Mouse (Mus musculus) cerebellum, adult (tissue): Measurements from ENCODE around the gene Syde1.
"Not testable (repeated sequence)": the region's sequence is repeated elsewhere in the genome, so short reads cannot be mapped to it uniquely, and the experiment has no call there.

Source experiments
- ATAC-seq: cut with Nextera tagmentation; 2 replicates; pipeline ENCODE4 v1.9.2; 2017; ENCODE audit warnings: mild to moderate bottlenecking, moderate library complexity, mixed read lengths; ENCODE audit not compliant: insufficient number of reproducible peaks, low FRiP score, low TSS enrichment

Gene Syde1

DNA sequence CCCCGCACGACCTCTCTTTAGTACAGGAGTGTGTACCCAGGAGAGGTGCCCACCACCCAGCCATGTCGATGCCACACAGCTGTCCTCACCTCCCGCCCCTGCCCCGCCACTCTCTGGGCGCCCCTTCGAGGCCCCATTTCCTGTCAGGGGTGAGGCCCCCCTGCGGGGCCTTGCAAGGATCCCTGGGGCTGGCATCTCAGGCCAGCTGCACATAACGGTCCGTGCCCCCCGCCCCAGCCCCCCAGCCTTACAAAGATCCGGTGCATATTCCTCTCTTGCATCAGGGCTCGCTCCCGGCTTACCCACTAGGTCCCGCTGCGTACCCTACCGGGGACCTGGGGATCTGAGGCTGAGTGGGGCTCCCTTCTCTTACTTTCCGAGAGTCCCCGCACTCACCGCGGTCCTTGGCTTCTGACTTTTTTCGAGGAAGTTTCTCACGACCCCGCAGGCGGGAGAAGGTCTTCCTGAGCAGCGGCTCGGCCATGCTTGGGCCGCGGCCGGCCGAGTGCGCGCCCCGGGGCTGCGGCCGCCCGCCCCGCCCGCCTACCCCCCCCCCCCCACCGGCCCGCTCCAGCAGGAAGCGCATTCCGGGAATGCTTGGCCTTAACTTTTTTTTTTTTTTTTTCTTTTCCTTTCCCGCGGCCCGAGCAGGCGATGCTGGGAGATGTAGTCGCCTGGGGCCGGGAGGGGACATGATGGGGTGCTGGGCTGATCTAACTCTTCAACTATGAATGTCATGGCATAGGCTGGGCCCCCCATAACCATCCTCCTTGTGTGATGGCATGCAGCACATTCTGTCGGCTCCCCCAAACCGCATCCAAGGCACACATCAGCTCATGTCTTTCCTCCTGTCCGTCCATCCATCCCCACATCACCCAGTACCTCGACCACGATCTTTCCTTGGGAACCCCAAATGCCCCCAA, at the start of gene Syde1:
Gene Syde1 (minus strand): TSS at position 559 of the 923 bp plus-strand sequence.
- no peak for ATAC-seq

DNA sequence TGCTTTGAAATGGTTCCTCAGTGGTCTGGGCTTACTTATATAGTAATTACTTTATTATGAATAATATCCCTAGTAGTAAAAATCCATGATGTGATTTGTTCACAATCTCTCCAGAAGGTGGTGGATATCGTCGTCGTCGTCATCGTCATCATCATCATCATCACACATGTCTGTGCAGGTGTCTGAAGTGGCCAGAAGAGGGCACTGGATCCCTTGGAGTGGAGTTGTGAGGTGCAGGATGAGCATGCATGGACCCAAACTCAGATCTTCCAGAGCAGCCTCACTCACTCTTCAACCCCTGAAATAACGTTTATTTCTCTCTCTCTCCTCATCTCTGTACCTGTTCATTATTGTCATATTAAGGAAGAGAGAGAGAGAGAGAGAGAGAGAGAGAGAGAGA, 40.5 kb upstream of the Syde1 start:
- ATAC-seq = no peak

DNA sequence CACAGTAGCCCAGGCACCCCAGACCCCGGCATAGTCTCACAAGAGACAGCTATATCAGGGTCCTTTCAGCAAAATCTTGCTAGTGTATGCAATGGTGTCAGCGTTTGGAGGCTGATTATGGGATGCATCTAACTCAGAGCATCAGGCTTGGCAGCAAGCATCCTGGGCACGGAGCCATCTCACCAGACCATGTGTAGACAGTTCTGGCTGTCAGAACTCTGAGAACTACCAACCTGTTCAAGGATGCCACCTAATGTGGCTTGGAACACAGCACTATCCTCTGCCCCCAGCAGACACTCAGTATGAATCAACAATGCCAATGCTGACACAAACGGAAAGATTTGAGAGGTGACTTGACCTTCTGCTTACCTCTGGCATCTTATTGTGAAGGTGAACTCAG, 38.4 kb upstream of the Syde1 start:
- ATAC-seq = peak; percentile 74; the same call in 1 of the 2 replicates

DNA sequence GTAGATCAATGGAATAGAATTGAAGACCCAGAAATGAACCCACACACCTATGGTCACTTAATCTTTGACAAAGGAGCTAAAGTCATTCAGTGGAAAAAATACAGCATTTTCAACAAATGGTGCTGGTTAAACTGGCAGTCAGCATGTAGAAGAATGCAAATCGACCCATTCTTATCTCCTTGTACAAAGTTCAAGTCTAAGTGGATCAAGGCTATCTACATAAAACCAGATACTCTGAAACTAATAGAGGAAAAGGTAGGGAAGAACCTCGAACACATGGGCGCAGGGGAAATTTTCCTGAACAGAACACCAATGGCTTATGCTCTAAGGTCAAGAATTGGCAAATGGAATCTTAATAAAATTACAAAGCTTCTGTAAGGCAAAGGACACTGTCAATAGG, 31.4 kb upstream of the Syde1 start:
- ATAC-seq = not testable (repeated sequence)

DNA sequence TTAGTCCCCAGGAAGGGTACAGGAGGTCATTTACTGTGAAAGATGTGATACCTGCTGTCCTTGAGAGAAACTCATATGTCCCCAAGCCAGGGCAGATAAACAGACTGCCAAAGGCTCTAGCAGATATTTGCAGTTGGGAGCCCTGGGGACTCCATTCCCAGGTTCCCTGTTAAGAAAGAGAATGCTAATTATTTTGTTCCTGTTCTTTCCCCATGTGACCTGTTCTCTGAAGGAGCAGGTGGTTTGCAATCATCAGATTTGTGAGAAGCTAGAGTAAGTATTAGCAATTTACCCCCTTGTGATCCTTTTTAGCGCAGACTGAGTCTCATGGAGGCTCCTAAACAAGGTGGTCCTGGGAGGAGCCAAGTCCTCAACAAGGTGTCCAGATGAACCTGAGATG, 26.2 kb upstream of the Syde1 start, which contains the start of gene Olfr1357:
Gene Olfr1357 (minus strand): TSS at position 101 of the 400 bp plus-strand sequence.
- ATAC-seq = no peak

DNA sequence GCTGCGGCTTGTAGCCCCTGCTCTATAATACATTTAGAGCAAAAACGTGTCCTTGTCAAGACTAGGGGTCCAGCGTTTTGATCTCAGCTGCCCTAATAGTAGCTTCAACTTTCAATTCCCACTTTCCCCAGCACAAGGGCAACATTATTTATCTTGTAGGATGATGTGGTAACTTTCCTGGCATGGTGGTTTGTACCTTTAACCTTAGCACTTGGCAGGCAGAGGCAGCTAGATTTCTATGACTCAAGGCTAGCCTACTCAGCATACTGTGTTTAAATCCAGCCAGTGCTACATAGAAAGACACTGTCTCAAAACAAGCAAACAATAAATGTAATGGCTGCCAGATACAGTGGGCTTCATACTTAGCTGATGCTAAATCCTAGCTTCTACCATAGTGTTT, 15.8 kb upstream of the Syde1 start:
- ATAC-seq = no peak

DNA sequence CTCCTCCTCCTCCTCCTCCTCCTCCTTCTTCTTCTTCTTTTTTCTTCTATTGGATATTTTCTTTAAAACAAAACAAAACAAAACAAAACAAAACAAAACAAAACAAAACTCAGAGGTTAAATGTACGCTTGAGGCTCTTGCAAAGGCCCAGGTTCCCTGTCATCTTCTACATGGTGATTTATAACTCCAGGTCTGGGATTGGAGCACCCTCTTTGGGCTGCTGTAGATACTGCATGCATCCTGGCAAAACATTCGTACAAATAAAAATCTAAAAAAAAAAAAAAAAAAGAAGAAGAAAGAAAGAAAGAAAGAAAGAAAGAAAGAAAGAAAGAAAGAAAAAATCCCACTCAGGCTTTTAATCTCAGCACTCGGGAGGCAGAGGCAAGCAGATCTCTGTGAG, 13.3 kb upstream of the Syde1 start:
- ATAC-seq = no peak

DNA sequence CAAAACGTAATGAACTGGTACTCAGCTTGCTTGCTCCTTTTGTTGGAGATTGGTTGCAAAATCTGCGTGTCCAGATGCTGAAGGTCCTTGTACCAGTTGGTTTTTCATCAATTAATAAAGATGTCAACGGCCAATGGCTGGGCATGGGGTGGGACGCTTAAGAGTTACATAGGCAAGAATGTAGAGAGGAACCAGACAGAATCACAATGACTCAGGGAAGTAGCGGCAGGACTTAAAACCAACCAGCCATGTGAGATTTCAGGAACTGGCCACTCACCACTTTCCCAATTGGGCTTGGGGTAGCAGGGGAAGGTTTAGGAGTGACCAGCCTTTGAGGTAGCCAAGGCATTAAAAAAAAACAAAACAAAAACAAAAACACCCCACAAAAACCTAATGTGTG, 8.1 kb upstream of the Syde1 start:
- no peak for ATAC-seq

DNA sequence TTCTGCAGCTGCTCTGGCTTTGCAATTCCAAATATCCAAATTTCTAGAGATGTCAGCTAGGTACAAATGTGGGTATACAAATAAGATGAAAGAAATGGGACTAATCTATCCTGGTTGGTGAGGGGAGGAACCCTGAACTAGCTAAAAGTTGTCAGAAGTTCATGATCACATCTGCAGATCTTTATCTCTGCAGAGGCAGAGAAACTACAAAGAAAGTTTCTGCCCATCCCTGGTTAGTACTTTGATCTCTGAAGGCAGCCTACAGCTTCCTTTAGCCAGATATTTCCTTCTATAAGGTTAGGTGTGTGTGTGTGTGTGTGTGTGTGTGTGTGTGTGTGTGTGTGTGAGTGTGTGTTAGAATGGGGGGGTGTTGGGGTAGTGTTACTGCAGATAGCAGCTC, 2.8 kb upstream of the Syde1 start:
- no peak for ATAC-seq

DNA sequence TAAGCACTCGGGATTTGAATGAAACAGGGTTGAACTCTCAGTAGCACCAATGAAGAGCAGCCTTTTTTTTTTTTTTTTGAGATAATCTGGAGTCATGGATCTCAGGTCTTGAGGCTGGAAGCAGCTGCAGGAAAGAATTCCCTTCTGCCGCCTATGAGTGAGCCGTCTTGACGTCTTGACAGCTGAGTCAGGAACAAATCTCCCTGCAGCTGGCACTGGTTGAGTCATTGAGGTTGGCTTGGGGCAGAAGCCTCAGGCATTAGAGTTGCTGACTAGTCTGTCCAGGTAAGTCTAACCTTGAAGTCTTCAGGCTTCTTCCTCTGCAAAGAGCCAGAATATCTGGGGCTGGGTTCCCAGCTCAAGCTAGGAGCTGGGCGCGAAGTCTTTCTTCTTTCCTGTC, 2.4 kb upstream of the Syde1 start:
- no peak for ATAC-seq

DNA sequence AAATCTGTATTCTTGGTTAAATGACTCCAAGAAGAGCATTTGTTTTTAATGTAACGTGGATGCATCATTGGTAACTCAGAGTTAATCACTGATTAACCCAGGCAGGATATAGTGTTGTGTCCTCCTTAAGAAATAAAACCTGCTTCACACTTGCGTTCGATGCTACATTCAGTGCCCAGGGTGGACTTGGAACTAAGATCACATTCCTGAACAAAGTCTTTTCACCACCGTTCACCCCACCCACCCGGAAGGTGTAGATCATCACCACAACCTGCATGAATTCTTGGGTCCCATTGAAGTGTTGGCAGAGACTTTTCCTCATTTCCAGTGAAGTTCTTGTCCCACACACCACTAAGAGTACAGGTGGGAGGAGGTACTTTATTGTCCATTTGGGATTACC, 2.0 kb upstream of the Syde1 start:
- no peak for ATAC-seq

DNA sequence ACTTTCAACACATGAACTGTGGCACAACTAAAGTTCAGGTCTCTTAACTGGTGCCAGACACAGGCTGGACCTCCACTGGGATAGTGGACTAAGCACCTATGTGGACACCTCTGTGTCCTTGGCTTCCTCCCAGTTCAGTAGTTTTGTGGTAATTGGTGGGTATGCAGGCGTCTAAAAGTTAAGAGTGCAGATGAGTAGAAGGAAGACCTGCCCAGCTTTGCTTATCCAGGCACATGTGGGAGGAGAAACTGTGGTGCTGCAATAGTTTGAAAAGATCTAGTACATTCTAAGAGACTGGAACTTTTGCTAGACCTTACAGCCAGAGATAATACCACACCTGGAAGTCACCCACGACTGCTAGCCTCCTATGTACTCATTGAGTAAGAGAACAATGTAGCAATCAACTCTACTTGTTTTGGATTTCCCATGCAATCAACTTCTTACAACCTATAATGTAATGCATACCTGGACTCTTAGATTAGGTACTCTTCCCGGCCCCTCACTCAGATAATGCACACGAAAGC, 1.2 kb upstream of the Syde1 start:
- no peak for ATAC-seq

DNA sequence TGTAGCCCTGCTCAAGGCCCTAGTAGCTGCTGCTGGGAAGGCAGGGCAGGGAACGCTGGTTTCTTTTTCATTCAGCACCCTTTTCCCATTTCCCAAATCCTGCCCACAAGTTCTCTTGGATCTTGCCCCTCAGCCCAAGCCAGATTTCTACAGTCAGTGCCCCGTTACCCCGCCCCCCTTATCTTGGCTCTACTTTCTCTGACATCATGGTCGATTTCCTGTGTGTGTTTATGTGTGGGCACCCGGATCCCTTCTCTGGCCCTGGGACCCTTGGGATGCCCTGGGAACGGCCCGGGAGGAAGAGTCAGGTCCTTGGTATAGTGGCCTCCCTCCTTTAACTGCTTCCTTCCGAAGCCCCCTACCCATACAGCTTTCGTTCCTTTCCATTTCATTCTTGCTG, 1.0 kb downstream of the Syde1 start:
- ATAC-seq = no peak

DNA sequence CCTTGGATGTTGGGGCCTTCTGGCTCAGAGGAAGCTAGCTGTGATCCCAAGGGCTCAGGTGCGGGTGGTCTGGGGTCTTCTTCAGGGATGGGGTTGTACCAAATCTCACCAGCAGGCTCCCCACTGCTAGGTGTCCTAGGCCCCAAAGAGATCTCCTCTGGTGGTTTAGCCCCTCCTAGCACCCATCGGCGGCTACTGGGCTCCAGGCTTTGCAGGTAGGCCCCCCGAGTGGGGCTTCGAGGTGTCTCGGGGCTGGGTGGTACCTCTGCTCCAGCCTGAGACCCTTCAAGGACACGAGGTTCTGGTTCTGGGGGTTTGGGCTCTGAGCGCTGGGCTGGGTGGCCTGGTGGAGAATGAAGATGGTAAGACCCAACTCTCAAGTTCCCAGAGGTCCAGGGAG, 1.9 kb downstream of the Syde1 start:
- no peak for ATAC-seq

DNA sequence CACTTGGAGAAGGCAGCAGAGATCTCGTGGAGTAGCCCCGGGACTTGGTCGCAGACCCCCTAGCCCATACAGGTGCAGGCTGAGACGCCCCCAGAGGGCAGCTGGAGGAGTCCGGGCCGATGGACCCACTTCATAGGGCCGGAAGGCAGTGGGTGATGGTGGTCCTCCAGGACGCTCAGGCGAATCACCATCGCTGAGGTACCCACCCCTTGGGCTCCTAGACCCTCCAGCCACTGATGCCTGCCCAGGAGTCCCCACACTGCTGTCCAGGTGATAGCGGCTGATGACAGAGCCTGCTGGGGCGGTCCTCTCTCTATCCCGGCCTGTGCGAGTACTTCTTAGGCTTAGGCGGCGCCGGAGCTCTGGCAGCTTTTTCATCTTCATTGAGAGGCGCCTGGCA, 2.5 kb downstream of the Syde1 start:
- ATAC-seq = no peak

DNA sequence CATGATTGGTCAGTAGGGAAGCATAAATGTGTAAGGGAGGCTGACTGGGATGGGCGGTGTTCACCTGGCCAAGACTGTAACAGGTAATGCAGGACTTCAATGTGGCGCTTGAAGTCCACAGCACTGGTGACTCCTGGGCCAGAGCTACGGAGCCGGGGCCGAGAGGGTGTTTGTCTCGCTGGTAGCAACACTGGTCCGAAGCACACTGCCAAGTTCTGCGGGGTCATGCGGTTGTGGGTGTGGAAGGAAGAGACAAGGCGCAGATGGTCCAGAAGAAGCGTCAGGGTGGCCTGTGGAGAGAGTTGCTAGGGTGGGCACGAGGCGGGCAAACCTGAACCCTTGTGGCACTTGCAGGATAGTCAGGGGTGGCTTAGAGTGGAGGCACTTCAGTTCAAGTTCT, 5.7 kb downstream of the Syde1 start:
- no peak for ATAC-seq

DNA sequence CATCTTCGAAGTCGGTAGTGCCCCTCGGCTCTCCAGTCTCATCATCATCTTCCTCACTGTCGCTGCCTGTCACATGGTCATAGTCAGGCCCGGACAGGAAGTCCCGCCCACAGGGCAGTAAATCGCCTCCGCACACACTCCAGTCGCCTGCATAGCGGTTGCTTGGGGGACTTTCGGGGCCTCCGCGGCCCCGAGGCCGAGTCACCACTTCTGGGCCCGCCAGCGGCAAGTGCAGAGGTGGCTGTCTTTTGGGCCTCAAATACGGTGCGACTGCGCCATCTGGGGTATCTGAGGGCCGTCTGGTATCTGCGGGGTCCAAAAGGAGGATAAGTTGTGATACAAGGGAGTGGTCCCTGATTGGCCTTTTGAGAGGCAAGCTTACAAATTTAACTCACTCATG, 6.2 kb downstream of the Syde1 start:
- no peak for ATAC-seq

DNA sequence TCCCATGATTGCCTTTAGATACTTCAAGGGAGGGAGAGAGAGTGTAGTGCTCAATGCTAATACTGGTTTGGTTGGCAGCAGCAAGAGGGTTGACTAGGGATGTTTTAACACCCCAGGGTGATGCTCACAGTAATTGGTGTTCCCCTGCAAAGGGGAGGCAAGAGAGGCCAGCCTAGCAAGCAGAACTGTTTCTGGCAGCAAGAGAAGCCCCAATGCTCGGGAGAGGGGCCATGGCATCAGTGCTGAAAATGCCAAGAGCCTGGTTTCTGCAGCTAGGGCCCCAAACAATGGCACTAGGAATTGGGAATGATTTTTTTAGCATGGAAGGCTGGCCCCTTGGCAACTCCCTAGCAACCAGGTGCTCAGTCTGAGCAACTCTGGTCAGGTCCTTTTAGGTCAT, 6.8 kb downstream of the Syde1 start:
- ATAC-seq = no peak

DNA sequence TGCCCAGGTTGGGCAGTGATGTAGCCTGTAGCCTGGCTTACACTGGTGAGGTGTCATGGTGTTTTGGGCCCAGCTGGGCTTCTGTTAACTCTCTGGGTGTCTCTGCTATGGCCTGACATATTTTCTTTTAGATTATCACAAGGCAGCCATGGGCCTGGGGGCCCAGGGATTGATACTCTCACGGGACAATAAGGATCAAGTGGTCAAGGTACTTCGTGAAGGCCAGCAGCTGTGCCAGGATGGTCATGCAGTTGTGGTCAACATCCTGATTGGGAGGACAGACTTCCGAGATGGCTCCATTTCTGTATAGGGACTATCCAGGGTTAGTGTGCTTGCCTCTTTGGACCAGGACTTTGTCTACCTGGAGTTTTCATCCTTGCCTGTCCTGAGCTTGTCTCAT, 7.8 kb downstream of the Syde1 start:
- no peak for ATAC-seq

DNA sequence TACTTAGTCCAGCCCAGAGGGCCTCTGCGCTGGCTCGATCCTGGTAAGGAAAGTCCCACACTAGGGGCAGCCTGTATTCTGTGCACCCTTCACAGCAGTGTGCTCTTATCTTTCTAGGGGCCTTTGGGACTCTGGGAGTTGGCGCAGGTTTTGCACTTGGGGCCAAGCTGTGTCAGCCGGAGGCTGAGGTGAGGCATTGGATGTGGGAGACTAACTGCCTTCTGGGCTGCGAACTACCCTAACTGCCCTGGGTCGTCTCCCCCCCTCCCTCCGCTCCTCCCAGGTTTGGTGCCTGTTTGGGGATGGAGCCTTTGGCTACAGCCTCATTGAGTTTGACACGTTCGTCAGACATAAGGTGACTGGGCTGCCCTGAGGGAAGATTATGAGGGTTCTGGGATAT, 8.4 kb downstream of the Syde1 start:
- ATAC-seq = no peak

DNA sequence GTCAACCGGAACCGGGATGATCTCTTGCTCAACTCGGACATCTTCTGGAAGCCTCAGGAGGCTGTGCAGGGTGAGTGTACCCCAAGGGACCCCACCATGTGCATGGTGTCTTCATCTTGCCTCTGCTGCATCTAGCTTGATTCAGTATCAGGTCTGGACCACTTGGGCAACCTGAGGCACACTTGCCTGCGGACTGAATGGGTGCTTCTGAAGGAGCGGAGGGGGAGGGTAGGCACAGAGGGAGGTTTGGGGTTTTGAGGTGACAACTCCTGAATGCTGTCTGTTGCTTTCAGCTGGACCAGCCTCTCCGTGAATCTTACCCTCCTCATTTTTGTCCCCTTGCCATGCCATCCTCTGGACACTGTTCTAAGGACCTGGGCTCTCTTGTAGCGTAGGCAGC, 10.6 kb downstream of the Syde1 start:
- ATAC-seq = no peak

DNA sequence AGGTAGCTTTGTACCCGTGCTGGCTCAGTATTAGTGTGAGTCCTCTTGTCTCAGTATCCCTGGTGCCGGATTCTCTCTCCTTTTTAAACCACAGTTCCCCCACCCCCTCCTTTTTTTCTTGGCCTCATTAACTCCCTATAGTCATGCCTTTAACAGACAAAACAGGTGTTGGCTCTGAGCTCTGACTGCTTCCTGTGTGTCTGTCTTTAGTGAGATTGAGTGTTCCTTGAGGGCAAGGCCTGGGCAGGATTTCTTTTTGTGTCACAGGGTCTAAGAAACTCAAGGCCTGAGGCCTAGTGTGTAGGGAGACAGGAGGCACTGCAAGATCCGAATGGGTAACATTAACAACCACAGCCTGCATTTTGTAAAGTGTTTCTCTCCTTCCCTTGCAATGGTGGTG, 13.6 kb downstream of the Syde1 start:
- no peak for ATAC-seq
